Mouse (Mus musculus) limb, embryonic 10.5 days (tissue): ENCODE results near the gene Ubqln4. TPM values are rescaled to one million over a fixed set of nuclear protein-coding genes. Genes with fewer than 3 reads are reported as not detected.

Experiments
- DNase-seq: peaks from one replicate; pipeline ENCODE4 v3.0.0-alpha.2; 2017; ENCODE audit warnings: low spot score
- H3K27ac ChIP-seq: fragments of 300-500 bp; sonication (generic); 2 replicates; pipeline ENCODE4 v1.5.1; 2016; ENCODE audit warnings: mild to moderate bottlenecking
- H3K27me3 ChIP-seq: fragments of 300-500 bp; sonication (generic); 2 replicates; pipeline ENCODE4 v1.6.1; 2016; ENCODE audit warnings: low read depth, mild to moderate bottlenecking; ENCODE audit not compliant: poor library complexity, severe bottlenecking
- H3K36me3 ChIP-seq: fragments of 300-500 bp; sonication (generic); 2 replicates; pipeline ENCODE4 v1.6.1; 2016; ENCODE audit warnings: mild to moderate bottlenecking, moderate library complexity
- H3K4me1 ChIP-seq: fragments of 300-500 bp; sonication (generic); 2 replicates; pipeline ENCODE4 v1.6.1; 2016
- H3K4me3 ChIP-seq: fragments of 300-500 bp; sonication (generic); 2 replicates; pipeline ENCODE4 v1.5.1; 2016; ENCODE audit warnings: mild to moderate bottlenecking, moderate library complexity
- H3K9me3 ChIP-seq: fragments of 300-500 bp; sonication (generic); replicated peaks from 2 replicates; pipeline ENCODE4 v1.6.1; 2016; ENCODE audit warnings: mild to moderate bottlenecking
- WGBS: fragments of 180-500 bp; shearing (Covaris S2); methylation state at CpG from one replicate; pipeline ENCODE4 v1.1.7; 2016; 5-methylcytosine and 5-hydroxymethylcytosine counted together
- polyA plus RNA-seq: library from polyadenylated mRNA; unstranded; fragments of >200 nt; fragmentation: Nextera tagmentation; extraction: Ambion mirVana; gene quantifications from 2 replicates; pipeline ENCODE4 v1.2.1, GENCODE M21; 2016

The Ubqln4 gene
- polyA plus RNA-seq: 78.8 and 79.5 TPM in 2 replicates

DNA sequence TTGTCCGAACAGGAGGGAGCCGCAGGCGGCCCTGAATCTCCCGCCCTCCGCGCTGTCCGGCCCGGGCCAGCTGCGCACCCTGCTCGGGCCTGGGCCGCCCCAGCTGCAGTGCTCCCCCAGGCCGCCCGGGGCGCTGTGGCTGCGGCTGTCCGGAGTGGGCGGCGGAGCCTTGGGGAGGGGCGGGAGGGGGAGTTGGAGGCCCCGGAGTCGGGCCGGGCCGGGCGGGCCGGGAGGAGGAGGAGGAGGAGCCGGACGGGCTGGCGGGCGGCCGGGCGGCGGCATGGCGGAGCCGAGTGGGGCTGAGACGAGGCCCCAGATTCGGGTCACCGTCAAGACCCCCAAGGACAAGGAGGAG is at the start of gene Ubqln4:
TSS of gene Ubqln4 (plus strand) at position 234 of the 355 bp plus-strand sequence.
- no peaks in the 10 kb centered on the region for H3K9me3 ChIP-seq
- H3K36me3 ChIP-seq: peaks cover 40% of the 10 kb centered on the region
- peak within 1 kb of the TSS; percentile 98 for H3K27ac ChIP-seq
- WGBS: under 1% methylated on average over 34 of the region's 37 CpGs
- peak within 1 kb of the TSS; percentile 92 for H3K4me3 ChIP-seq
- H3K4me1 ChIP-seq: peaks cover 37% of the 10 kb centered on the region
- no peaks in the 10 kb centered on the region for H3K27me3 ChIP-seq
- DNase-seq: peak; percentile 96

DNA sequence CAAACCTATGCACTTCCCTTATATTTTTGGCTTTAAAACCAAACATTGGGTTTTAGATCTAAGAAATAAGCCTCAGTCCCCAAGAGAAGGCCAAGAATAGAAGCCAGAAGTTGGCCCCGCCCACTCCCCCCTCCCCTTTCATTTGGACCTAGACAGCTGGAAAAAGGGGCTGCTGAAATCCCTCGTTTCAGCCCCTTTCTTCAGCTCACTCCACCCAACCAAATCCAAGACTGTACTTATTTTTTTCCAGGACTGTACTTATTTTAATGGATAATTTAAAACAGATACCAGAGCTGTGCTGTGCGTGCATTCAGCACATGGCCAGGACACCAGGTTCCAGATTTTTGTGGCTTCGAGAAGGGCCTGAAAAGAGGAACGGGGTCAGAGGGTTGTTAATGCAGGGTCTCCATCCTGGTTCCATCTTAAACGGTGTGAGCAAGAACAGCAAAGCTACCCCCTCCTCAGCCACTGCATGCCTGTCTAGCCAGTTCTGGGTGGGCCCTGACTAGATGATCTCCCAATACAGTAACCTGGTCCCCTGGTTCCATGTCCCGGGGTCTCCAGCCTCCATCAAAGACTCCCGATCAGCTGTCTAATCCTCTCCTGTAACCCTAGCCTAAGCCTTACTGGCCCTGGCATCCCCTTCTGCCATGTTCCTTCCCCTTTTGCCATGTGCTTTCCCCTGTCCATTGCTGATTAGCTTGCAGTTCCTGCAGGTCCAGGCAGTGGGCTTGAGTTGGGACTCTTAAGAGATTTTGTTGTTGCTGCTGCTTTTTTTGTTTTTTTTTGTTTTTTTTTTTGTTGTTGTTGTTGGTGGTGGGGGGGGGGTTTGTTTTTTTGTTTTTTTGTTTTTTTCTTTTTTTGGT is 49.4 kb upstream of the Ubqln4 start:
- peaks cover 48% of the 10 kb centered on the region for H3K27me3 ChIP-seq
- 53% methylated on average over 8 of the region's 8 CpGs for WGBS
- peaks cover 47% of the 10 kb centered on the region for H3K4me1 ChIP-seq
- DNase-seq: no peak
- no peaks in the 10 kb centered on the region for H3K9me3 ChIP-seq
- H3K27ac ChIP-seq: peak overlapping the region; percentile 42; the same call in 1 of the 2 replicates
- no peak overlapping the region for H3K4me3 ChIP-seq
- H3K36me3 ChIP-seq: 0 out of 2 replicates have a peak, but pooled peaks cover 2% of the 10 kb centered on the region

DNA sequence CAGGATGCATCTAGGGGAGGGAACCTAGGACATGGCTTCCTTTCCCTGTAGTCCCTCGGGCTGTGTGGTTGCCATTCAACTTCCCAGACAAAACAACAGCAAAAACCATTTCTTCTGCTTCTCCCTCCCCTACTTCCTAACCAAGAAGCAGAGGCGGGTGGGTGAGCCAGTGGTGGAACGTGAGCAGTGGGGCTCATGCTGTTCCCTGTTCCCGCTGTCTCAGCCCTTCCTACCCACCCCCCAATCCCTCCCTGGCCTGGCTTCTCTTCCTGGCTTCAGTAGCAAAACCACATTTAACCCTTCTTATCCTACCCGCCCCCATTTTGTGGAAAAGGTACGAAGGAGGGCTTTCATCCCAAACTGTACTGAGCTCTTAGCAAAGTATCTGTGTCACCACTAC is 48.5 kb upstream of the Ubqln4 start:
- Histone ChIP-seq H3K9me3 (no peaks in the 10 kb centered on the region), H3K27me3 (peaks cover 46% of the 10 kb centered on the region), H3K36me3 (0 out of 2 replicates have a peak, but pooled peaks cover 2% of the 10 kb centered on the region), H3K4me1 (peaks cover 57% of the 10 kb centered on the region), H3K4me3 (no peak overlapping the region), H3K27ac (peak overlapping the region; percentile 81)
- WGBS: 77% methylated on average over 6 of the region's 6 CpGs
- no peak for DNase-seq

DNA sequence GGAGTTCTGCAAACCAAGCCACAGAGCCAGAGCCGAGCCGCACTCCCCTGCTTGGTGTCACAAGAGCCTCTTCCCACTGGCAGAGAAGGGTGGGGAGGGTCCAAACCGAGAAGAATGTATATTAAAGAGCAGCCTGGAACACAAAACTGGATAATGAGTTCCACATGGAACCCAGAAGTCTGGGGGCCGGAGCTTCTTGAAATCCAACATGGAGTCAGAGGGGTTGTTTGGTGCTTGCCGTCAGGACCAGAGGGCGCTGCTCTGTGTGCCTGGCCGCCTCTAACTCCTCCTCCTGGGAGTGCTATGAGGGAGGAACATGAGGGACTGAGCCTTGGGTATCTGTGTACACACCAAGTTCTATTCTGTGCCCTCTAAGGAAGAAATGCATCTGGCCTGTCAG is 47.8 kb upstream of the Ubqln4 start:
- Histone ChIP-seq H3K9me3 (no peaks in the 10 kb centered on the region), H3K27ac (peak overlapping the region; percentile 81), H3K4me3 (peak overlapping the region; percentile 21; the same call in 1 of the 2 replicates), H3K4me1 (peaks cover 63% of the 10 kb centered on the region), H3K36me3 (0 out of 2 replicates have a peak, but pooled peaks cover 2% of the 10 kb centered on the region), H3K27me3 (peaks cover 39% of the 10 kb centered on the region)
- 28% methylated on average over 7 of the region's 7 CpGs for WGBS
- DNase-seq: no peak

GRCm38 (mm10) chr3:88509250-88509649 is 44.3 kb upstream of the Ubqln4 start:
- H3K4me1 ChIP-seq: peaks cover 70% of the 10 kb centered on the region
- no peaks in the 10 kb centered on the region for H3K36me3 ChIP-seq
- H3K27me3 ChIP-seq: 0 out of 2 replicates have a peak, but pooled peaks cover 4% of the 10 kb centered on the region
- DNase-seq: no peak
- no peaks in the 10 kb centered on the region for H3K9me3 ChIP-seq
- 78% methylated on average over 3 of the region's 3 CpGs for WGBS
- H3K4me3 ChIP-seq: peak overlapping the region; percentile 50
- peak overlapping the region; percentile 91 for H3K27ac ChIP-seq

DNA sequence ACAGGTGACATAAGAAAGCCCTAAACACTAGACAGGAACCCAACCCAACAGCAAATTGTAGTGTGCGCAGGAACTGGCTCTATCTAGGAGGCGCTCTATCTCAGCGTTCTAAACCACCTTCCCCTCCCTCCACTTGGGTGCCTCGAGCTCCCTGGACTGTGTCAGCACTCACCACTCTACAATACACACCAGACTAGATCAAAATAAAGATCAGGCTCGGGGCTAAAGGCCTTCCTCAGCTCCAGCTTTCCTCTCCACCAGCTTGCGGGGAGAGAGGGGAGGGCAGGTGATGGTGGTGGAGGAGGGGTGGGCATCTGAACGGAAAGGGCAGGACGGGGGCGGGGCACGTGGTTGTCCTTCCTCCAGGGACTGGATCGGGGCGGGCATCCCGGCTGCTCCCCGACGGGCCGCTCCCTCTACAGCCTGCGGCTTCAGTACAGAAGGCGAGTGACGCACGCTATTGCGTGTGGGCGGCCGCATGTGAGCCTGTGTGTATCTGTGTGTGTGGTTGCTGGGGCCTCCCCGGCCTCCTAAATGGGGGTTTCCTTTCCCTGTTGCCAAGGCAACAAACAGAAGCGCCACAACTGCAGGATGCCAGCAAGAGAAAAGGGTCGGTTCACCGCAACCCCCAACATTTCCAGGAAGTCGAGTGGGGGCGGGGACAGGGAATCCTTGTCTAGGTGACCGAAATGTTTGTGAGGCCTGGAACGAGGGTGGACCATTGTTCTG is 43.7 kb upstream of the Ubqln4 start, which contains the start of gene Lmna:
TSS of gene Lmna (minus strand) at position 265 of the 729 bp plus-strand sequence.
- Histone ChIP-seq H3K36me3 (no peaks in the 10 kb centered on the region), H3K4me3 (peak within 1 kb of the TSS; percentile 50), H3K4me1 (peaks cover 69% of the 10 kb centered on the region), H3K27ac (peak within 1 kb of the TSS; percentile 91), H3K9me3 (no peaks in the 10 kb centered on the region), H3K27me3 (0 out of 2 replicates have a peak, but pooled peaks cover 1% of the 10 kb centered on the region)
- peak; percentile 96 for DNase-seq
- 1% methylated on average over 31 of the region's 31 CpGs for WGBS

DNA sequence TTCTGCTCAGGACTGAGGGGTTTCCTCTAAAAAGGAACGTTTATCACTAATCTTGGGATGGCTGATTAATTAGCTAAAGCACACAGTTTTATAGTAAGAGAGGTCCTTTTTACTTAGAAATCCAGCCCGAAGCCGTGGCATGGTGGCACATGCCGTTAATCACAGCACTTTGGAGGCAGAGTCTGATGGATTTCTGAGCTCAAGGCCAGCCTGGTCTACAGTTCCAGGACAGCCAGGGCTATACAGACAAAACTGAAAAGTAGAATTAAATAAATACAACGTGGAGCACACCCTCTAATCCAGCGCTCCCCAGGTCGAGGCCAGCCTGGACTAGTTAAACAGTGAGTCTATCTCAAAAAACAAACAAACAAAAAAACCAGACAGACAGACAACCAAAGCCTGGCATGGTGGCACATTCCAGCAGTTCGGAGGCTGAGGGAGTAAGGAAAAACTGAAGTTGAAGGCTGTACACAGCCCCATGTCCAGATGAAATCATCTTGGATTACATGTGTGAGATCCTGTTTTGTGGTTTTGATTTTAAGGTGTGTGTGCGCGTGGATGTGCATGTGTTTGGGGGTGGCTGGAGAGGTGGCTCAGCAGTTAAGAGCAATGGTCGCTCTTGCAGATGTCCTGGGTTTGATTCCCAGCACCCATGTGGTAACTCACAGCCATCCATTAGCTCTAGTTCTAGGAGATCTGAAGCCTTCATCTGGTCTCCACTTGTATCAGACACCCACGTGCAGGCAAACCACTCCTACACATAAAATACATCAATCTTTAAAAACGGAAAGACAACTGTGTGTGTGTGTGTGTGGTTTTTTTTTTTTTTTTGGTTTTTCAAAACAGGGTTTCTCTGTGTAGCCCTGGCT is 42.9 kb upstream of the Ubqln4 start:
- H3K36me3 ChIP-seq: no peaks in the 10 kb centered on the region
- H3K4me1 ChIP-seq: peaks cover 61% of the 10 kb centered on the region
- H3K27ac ChIP-seq: peak overlapping the region; percentile 91
- DNase-seq: no peak
- no peaks in the 10 kb centered on the region for H3K27me3 ChIP-seq
- 57% methylated on average over 13 of the region's 13 CpGs for WGBS
- H3K4me3 ChIP-seq: peak overlapping the region; percentile 50
- H3K9me3 ChIP-seq: no peaks in the 10 kb centered on the region

GRCm38 (mm10) chr3:88511559-88511958 is 42.0 kb upstream of the Ubqln4 start:
- Histone ChIP-seq H3K27me3 (peaks cover 6% of the 10 kb centered on the region; the same call in 1 of the 2 replicates), H3K36me3 (no peaks in the 10 kb centered on the region), H3K27ac (peak overlapping the region; percentile 71), H3K4me3 (peak overlapping the region; percentile 4; the same call in 1 of the 2 replicates), H3K4me1 (peaks cover 57% of the 10 kb centered on the region), H3K9me3 (no peaks in the 10 kb centered on the region)
- no peak for DNase-seq
- WGBS: 59% methylated on average over 4 of the region's 4 CpGs

GRCm38 (mm10) chr3:88512141-88512895 is 41.2 kb upstream of the Ubqln4 start:
- peak overlapping the region; percentile 4; the same call in 1 of the 2 replicates for H3K4me3 ChIP-seq
- peak overlapping the region; percentile 71 for H3K27ac ChIP-seq
- no peaks in the 10 kb centered on the region for H3K9me3 ChIP-seq
- H3K27me3 ChIP-seq: peaks cover 6% of the 10 kb centered on the region; the same call in 1 of the 2 replicates
- 52% methylated on average over 6 of the region's 6 CpGs for WGBS
- H3K36me3 ChIP-seq: no peaks in the 10 kb centered on the region
- DNase-seq: no peak
- H3K4me1 ChIP-seq: peaks cover 51% of the 10 kb centered on the region

- DNase-seq: no peak
- H3K4me3 ChIP-seq: peak overlapping the region; percentile 4; the same call in 1 of the 2 replicates
- H3K9me3 ChIP-seq: no peaks in the 10 kb centered on the region
- WGBS: 50% methylated on average over 11 of the region's 15 CpGs
- H3K27ac ChIP-seq: peak overlapping the region; percentile 71
- peaks cover 6% of the 10 kb centered on the region; the same call in 1 of the 2 replicates for H3K27me3 ChIP-seq
- no peaks in the 10 kb centered on the region for H3K36me3 ChIP-seq
- peaks cover 52% of the 10 kb centered on the region for H3K4me1 ChIP-seq
Measured at GRCm38 (mm10) chr3:88512896-88513545, 40.5 kb upstream of the Ubqln4 start.

GRCm38 (mm10) chr3:88513546-88514115 is 39.9 kb upstream of the Ubqln4 start:
- peaks cover 56% of the 10 kb centered on the region for H3K4me1 ChIP-seq
- peak overlapping the region; percentile 4; the same call in 1 of the 2 replicates for H3K4me3 ChIP-seq
- 82% methylated on average over 7 of the region's 7 CpGs for WGBS
- no peaks in the 10 kb centered on the region for H3K9me3 ChIP-seq
- DNase-seq: no peak
- peak overlapping the region; percentile 71 for H3K27ac ChIP-seq
- H3K27me3 ChIP-seq: peaks cover 6% of the 10 kb centered on the region; the same call in 1 of the 2 replicates
- no peaks in the 10 kb centered on the region for H3K36me3 ChIP-seq
